Mouse (Mus musculus): ENCODE results near the gene Sema3b. TPM values are rescaled to one million over a fixed set of nuclear protein-coding genes. Genes with fewer than 3 reads are reported as not detected.

The Sema3b gene
- 11.8 and 12.5 TPM in 2 replicates for polyA plus RNA-seq (2015; fragmentation: Nextera tagmentation; extraction: Ambion mirVana)

GRCm38 (mm10) chr9:107608741-107609432 lies at the start of gene Sema3b:
TSS of gene Sema3b (minus strand) at chr9:107609229.
- 41% methylated on average over 10 of the region's 12 CpGs for WGBS
- H3K27me3 ChIP-seq (ENCODE audit: control insufficient read depth, insufficient read depth, low read depth, low read length), result no peaks in the 10 kb centered on the region
- peaks cover 52% of the 10 kb centered on the region for H3K4me1 ChIP-seq (replicated peaks; ENCODE audit: control insufficient read depth, insufficient read depth, low read length)
- ATAC-seq (ENCODE audit: low read depth), result no peak
- H3K9ac ChIP-seq (ENCODE audit: low read length), result peak within 1 kb of the TSS; percentile 24; the same call in 1 of the 2 replicates
- no peaks in the 10 kb centered on the region for H3K9me3 ChIP-seq (ENCODE audit: control insufficient read depth, low read length)
- H3K36me3 ChIP-seq (ENCODE audit: control insufficient read depth, insufficient read depth, low read length), result no peaks in the 10 kb centered on the region
- H3K4me2 ChIP-seq (ENCODE audit: low read depth, low read length), result peak within 1 kb of the TSS; percentile 11; the same call in 1 of the 2 replicates
- H3K27ac ChIP-seq (ENCODE audit: low read length), result peak within 1 kb of the TSS; percentile 36
- no peak within 1 kb of the TSS for H3K4me3 ChIP-seq (ENCODE audit: low read length)

GRCm38 (mm10) chr9:107658096-107658495 lies 49.1 kb upstream of the Sema3b start:
- H3K9ac ChIP-seq (ENCODE audit: low read length), result no peak overlapping the region
- ATAC-seq (ENCODE audit: low read depth), result no peak
- no peak overlapping the region for H3K4me2 ChIP-seq (ENCODE audit: low read depth, low read length)
- no peaks in the 10 kb centered on the region for H3K36me3 ChIP-seq (ENCODE audit: control insufficient read depth, insufficient read depth, low read length)
- H3K4me3 ChIP-seq (ENCODE audit: low read length), result no peak overlapping the region
- WGBS, result 74% methylated on average over 6 of the region's 6 CpGs
- H3K9me3 ChIP-seq (ENCODE audit: control insufficient read depth, low read length), result no peaks in the 10 kb centered on the region
- H3K27me3 ChIP-seq (ENCODE audit: control insufficient read depth, insufficient read depth, low read depth, low read length), result no peaks in the 10 kb centered on the region
- no peak overlapping the region for H3K27ac ChIP-seq (ENCODE audit: low read length)
- no peaks in the 10 kb centered on the region for H3K4me1 ChIP-seq (replicated peaks; ENCODE audit: control insufficient read depth, insufficient read depth, low read length)

- 86% methylated on average over 5 of the region's 5 CpGs for WGBS
- 0 out of 2 replicates have a peak, but pooled peaks have one; percentile 24 for ATAC-seq (ENCODE audit: low read depth)
- Histone ChIP-seq H3K9ac (ENCODE audit: low read length) (no peak overlapping the region), H3K36me3 (ENCODE audit: control insufficient read depth, insufficient read depth, low read length) (no peaks in the 10 kb centered on the region), H3K27ac (ENCODE audit: low read length) (no peak overlapping the region), H3K9me3 (ENCODE audit: control insufficient read depth, low read length) (no peaks in the 10 kb centered on the region), H3K27me3 (ENCODE audit: control insufficient read depth, insufficient read depth, low read depth, low read length) (no peaks in the 10 kb centered on the region), H3K4me1 (replicated peaks; ENCODE audit: control insufficient read depth, insufficient read depth, low read length) (no peaks in the 10 kb centered on the region), H3K4me2 (ENCODE audit: low read depth, low read length) (no peak overlapping the region), H3K4me3 (ENCODE audit: low read length) (no peak overlapping the region)
Observed at GRCm38 (mm10) chr9:107657144-107657543, 48.1 kb upstream of the Sema3b start.

- Histone ChIP-seq H3K9ac (ENCODE audit: low read length) (no peak overlapping the region), H3K36me3 (ENCODE audit: control insufficient read depth, insufficient read depth, low read length) (no peaks in the 10 kb centered on the region), H3K27me3 (ENCODE audit: control insufficient read depth, insufficient read depth, low read depth, low read length) (no peaks in the 10 kb centered on the region), H3K4me1 (replicated peaks; ENCODE audit: control insufficient read depth, insufficient read depth, low read length) (peaks cover 1% of the 10 kb centered on the region), H3K27ac (ENCODE audit: low read length) (no peak overlapping the region), H3K9me3 (ENCODE audit: control insufficient read depth, low read length) (no peaks in the 10 kb centered on the region), H3K4me3 (ENCODE audit: low read length) (no peak overlapping the region), H3K4me2 (ENCODE audit: low read depth, low read length) (no peak overlapping the region)
- ATAC-seq (ENCODE audit: low read depth), result no peak
- 81% methylated on average over 4 of the region's 4 CpGs for WGBS
Observed at GRCm38 (mm10) chr9:107654585-107654984, 45.6 kb upstream of the Sema3b start.

DNA sequence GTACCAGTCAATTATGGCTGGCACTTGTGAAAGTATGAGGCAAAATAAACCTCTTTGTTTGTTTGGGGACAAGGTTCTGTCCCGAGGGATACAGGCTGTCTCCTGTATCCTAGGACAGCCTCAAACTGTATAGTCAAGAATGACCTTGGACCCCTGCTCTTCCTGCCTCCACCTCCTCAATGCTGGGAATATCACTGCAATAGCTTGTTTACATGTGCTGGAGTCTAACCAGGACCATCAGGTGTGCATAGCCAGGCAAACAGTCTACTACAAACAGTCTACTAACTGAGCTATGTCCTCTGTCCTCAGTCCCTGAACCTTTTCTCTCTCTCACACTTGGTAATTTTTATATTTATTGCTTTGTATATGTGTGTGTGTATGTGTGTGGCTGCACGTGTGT lies 44.4 kb upstream of the Sema3b start:
- no peaks in the 10 kb centered on the region for H3K36me3 ChIP-seq (ENCODE audit: control insufficient read depth, insufficient read depth, low read length)
- H3K27me3 ChIP-seq (ENCODE audit: control insufficient read depth, insufficient read depth, low read depth, low read length), result no peaks in the 10 kb centered on the region
- H3K9me3 ChIP-seq (ENCODE audit: control insufficient read depth, low read length), result no peaks in the 10 kb centered on the region
- H3K9ac ChIP-seq (ENCODE audit: low read length), result no peak overlapping the region
- WGBS, result 71% methylated on average over 2 of the region's 2 CpGs
- H3K27ac ChIP-seq (ENCODE audit: low read length), result no peak overlapping the region
- no peak overlapping the region for H3K4me2 ChIP-seq (ENCODE audit: low read depth, low read length)
- peaks cover 6% of the 10 kb centered on the region for H3K4me1 ChIP-seq (replicated peaks; ENCODE audit: control insufficient read depth, insufficient read depth, low read length)
- ATAC-seq (ENCODE audit: low read depth), result no peak
- H3K4me3 ChIP-seq (ENCODE audit: low read length), result no peak overlapping the region

DNA sequence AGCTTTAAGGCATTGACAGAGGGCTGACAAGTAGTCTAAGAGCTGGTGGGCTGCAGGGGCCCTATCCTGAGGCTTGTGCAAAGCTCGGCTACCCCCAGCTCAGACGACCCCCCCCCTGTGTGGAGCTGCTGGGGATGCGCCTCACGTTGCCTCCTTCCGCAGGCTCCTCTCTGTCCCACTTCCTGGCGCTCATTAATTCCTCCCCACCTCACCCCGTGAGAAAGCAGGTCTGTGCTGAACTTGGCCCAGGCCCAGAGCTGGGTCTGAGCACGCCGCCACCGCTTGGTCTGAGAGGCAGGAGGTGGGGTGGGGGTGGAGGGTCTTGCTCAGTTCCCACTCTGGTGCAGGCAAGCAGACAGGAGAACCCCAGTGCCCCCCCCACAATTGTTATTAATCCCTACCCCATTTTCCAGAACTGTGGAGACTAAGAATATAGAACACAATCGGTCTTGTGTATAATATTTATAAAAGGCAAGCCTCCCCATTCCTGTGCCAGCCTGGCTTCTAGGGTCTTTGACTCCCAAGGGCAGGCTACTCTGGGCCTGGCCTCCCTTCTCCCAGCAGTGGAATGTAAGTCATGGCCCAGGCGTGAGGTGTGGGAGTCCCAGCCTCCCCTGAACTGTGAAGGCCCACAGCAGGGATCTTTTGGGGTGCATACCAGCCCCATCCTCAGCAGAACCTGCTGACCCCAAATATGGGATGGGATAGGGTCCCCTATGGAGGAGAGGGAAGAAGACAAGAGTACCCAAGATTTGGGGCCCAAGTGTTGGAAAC lies 41.9 kb upstream of the Sema3b start:
- Histone ChIP-seq H3K27ac (ENCODE audit: low read length) (no peak overlapping the region), H3K4me1 (replicated peaks; ENCODE audit: control insufficient read depth, insufficient read depth, low read length) (peaks cover 6% of the 10 kb centered on the region), H3K4me3 (ENCODE audit: low read length) (no peak overlapping the region), H3K4me2 (ENCODE audit: low read depth, low read length) (no peak overlapping the region), H3K9me3 (ENCODE audit: control insufficient read depth, low read length) (no peaks in the 10 kb centered on the region), H3K36me3 (ENCODE audit: control insufficient read depth, insufficient read depth, low read length) (no peaks in the 10 kb centered on the region), H3K27me3 (ENCODE audit: control insufficient read depth, insufficient read depth, low read depth, low read length) (no peaks in the 10 kb centered on the region), H3K9ac (ENCODE audit: low read length) (no peak overlapping the region)
- ATAC-seq (ENCODE audit: low read depth), result 0 out of 2 replicates have a peak, but pooled peaks have one; percentile 15
- WGBS, result 25% methylated on average over 12 of the region's 12 CpGs

DNA sequence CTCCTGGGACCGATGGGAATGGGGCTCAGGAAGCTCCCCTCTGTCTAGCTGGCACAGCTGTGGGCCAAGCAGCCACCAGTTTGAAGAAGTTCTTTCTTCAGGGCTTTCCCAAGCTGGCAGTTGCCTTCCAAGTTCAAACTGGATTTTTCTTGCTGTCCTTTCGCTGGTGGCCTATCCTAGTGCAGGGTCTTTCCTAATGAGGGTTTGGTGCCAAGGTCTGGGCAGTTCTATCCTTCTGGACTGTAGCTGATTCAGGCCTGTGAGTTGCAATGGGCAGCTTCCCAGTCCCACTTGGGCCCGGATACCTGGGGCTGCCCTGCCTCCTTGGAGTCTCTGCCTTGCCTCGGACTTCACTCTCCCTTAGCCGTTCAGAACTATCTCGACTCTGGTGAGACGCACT lies 41.2 kb upstream of the Sema3b start:
- ATAC-seq (ENCODE audit: low read depth), result no peak
- Histone ChIP-seq H3K9me3 (ENCODE audit: control insufficient read depth, low read length) (no peaks in the 10 kb centered on the region), H3K4me2 (ENCODE audit: low read depth, low read length) (no peak overlapping the region), H3K4me1 (replicated peaks; ENCODE audit: control insufficient read depth, insufficient read depth, low read length) (peaks cover 8% of the 10 kb centered on the region), H3K27me3 (ENCODE audit: control insufficient read depth, insufficient read depth, low read depth, low read length) (no peaks in the 10 kb centered on the region), H3K36me3 (ENCODE audit: control insufficient read depth, insufficient read depth, low read length) (no peaks in the 10 kb centered on the region), H3K27ac (ENCODE audit: low read length) (no peak overlapping the region), H3K4me3 (ENCODE audit: low read length) (no peak overlapping the region), H3K9ac (ENCODE audit: low read length) (no peak overlapping the region)
- 61% methylated on average over 7 of the region's 7 CpGs for WGBS

- Histone ChIP-seq H3K36me3 (ENCODE audit: control insufficient read depth, insufficient read depth, low read length) (no peaks in the 10 kb centered on the region), H3K9ac (ENCODE audit: low read length) (no peak overlapping the region), H3K4me1 (replicated peaks; ENCODE audit: control insufficient read depth, insufficient read depth, low read length) (peaks cover 14% of the 10 kb centered on the region), H3K4me3 (ENCODE audit: low read length) (no peak overlapping the region), H3K27ac (ENCODE audit: low read length) (no peak overlapping the region), H3K27me3 (ENCODE audit: control insufficient read depth, insufficient read depth, low read depth, low read length) (no peaks in the 10 kb centered on the region), H3K4me2 (ENCODE audit: low read depth, low read length) (no peak overlapping the region), H3K9me3 (ENCODE audit: control insufficient read depth, low read length) (no peaks in the 10 kb centered on the region)
- no peak for ATAC-seq (ENCODE audit: low read depth)
- 46% methylated on average over 3 of the region's 3 CpGs for WGBS
Observed at GRCm38 (mm10) chr9:107648767-107649166, 39.7 kb upstream of the Sema3b start.

DNA sequence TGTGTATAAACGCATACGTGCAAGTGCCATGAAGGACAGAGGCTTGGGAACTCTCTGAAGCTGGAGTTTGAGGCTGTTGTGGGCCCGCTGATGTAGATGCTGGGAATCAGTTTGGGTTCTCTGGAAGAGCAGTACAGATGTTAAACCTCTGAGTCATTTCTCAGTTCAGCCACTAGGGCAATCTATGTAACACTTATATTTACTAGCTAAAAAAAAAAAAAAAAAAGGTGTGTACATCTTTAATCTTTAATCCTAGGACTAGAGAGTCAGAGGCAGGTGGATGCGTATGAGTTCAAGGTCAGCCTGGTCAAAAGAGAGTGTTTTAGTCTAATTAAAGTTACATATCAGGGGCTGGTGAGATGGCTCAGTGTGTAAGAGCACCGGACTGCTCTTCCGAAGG lies 37.9 kb upstream of the Sema3b start:
- Histone ChIP-seq H3K27me3 (ENCODE audit: control insufficient read depth, insufficient read depth, low read depth, low read length) (no peaks in the 10 kb centered on the region), H3K9ac (ENCODE audit: low read length) (no peak overlapping the region), H3K36me3 (ENCODE audit: control insufficient read depth, insufficient read depth, low read length) (no peaks in the 10 kb centered on the region), H3K4me3 (ENCODE audit: low read length) (no peak overlapping the region), H3K4me2 (ENCODE audit: low read depth, low read length) (no peak overlapping the region), H3K27ac (ENCODE audit: low read length) (no peak overlapping the region), H3K9me3 (ENCODE audit: control insufficient read depth, low read length) (no peaks in the 10 kb centered on the region), H3K4me1 (replicated peaks; ENCODE audit: control insufficient read depth, insufficient read depth, low read length) (peaks cover 14% of the 10 kb centered on the region)
- ATAC-seq (ENCODE audit: low read depth), result no peak
- 72% methylated on average over 6 of the region's 6 CpGs for WGBS

Data from lung, embryonic 16.5 days (tissue).